Mouse (Mus musculus) gastrocnemius, postnatal 4 days (tissue): Measurements from ENCODE around the gene Sytl1. TPM values are rescaled to one million over a fixed set of nuclear protein-coding genes. Genes with fewer than 3 reads are reported as not detected.
A peak's percentile ranks its signal among the peaks of the same experiment; 100 is the strongest.

Source experiments
- DNase-seq, 2 experiments: peaks; one replicate each; pipeline ENCODE4 v3.0.0; 2021 to 2022; ENCODE audit warnings: low spot score in 2 of 2, mixed read lengths in 2 of 2
- long read RNA-seq, 2 experiments: library from polyadenylated mRNA; stranded (forward); transcript quantifications; one replicate each; pipeline ENCODE4 v2.0.0; 2021
- total RNA-seq, 2 experiments: library from RNA; stranded (reverse); gene quantifications; 2 replicates each; pipeline ENCODE4 v1.2.3; 2021

The Sytl1 gene
- total RNA-seq: 1 to 10 TPM; 1.0 TPM
- long read RNA-seq, experiment 1, partial matches to known transcripts: 0 of 3 reads
- long read RNA-seq, experiment 1, other reads (novel, unspliced or antisense): 1 of 3 reads
- long read RNA-seq, experiment 2, partial matches to known transcripts: 0 of 1 reads
- long read RNA-seq, experiment 2, other reads (novel, unspliced or antisense): 0 of 1 reads

- no peak for DNase-seq
Measured at GRCm38 (mm10) chr4:133262882-133263281, at the start of gene Sytl1. Gene Sytl1 (minus strand): TSS chr4:133263113.

- DNase-seq: peak; percentile 84 to 85
Measured at GRCm38 (mm10) chr4:133309948-133310347, 47.0 kb upstream of the Sytl1 start.

GRCm38 (mm10) chr4:133307331-133307730 is 44.4 kb upstream of the Sytl1 start:
- peak in 1 of 2 experiments; percentile 51 for DNase-seq

- no peak for DNase-seq
Measured at GRCm38 (mm10) chr4:133305825-133306224, 42.9 kb upstream of the Sytl1 start.

GRCm38 (mm10) chr4:133304770-133305169 is 41.9 kb upstream of the Sytl1 start:
- DNase-seq: no peak

- DNase-seq: no peak
Measured at GRCm38 (mm10) chr4:133302668-133303067, 39.8 kb upstream of the Sytl1 start.

- peak; percentile 56 to 75 for DNase-seq
Measured at GRCm38 (mm10) chr4:133301802-133302201, 38.9 kb upstream of the Sytl1 start.

GRCm38 (mm10) chr4:133300421-133300820 is 37.5 kb upstream of the Sytl1 start:
- no peak for DNase-seq

- no peak for DNase-seq
Measured at GRCm38 (mm10) chr4:133299701-133300100, 36.8 kb upstream of the Sytl1 start.

GRCm38 (mm10) chr4:133298516-133299365 is 35.8 kb upstream of the Sytl1 start:
- no peak for DNase-seq

GRCm38 (mm10) chr4:133297801-133298238 is 34.9 kb upstream of the Sytl1 start:
- peak; percentile 83 to 87 for DNase-seq

- no peak for DNase-seq
Measured at GRCm38 (mm10) chr4:133297360-133297759, 34.4 kb upstream of the Sytl1 start.

- DNase-seq: no peak
Measured at GRCm38 (mm10) chr4:133294084-133294483, 31.2 kb upstream of the Sytl1 start.

GRCm38 (mm10) chr4:133292901-133293843 is 30.3 kb upstream of the Sytl1 start:
- DNase-seq: no peak

GRCm38 (mm10) chr4:133292405-133292804 is 29.5 kb upstream of the Sytl1 start:
- DNase-seq: no peak

- no peak for DNase-seq
Measured at GRCm38 (mm10) chr4:133291255-133291654, 28.3 kb upstream of the Sytl1 start.

- DNase-seq: no peak
Measured at GRCm38 (mm10) chr4:133286476-133287077, 23.7 kb upstream of the Sytl1 start.

- DNase-seq: no peak
Measured at GRCm38 (mm10) chr4:133285950-133286349, 23.0 kb upstream of the Sytl1 start.

GRCm38 (mm10) chr4:133285299-133285698 is 22.4 kb upstream of the Sytl1 start:
- no peak for DNase-seq

- no peak for DNase-seq
Measured at GRCm38 (mm10) chr4:133282656-133283055, 19.7 kb upstream of the Sytl1 start.

GRCm38 (mm10) chr4:133281951-133282481 is 19.1 kb upstream of the Sytl1 start:
- no peak for DNase-seq
